Mouse (Mus musculus): Measurements from ENCODE around the gene Vstm4. TPM values are rescaled to one million over a fixed set of nuclear protein-coding genes. Genes with fewer than 3 reads are reported as not detected.

Gene Vstm4
- polyA plus RNA-seq, 1 experiment from 2014 or later, result 47.4 TPM

DNA sequence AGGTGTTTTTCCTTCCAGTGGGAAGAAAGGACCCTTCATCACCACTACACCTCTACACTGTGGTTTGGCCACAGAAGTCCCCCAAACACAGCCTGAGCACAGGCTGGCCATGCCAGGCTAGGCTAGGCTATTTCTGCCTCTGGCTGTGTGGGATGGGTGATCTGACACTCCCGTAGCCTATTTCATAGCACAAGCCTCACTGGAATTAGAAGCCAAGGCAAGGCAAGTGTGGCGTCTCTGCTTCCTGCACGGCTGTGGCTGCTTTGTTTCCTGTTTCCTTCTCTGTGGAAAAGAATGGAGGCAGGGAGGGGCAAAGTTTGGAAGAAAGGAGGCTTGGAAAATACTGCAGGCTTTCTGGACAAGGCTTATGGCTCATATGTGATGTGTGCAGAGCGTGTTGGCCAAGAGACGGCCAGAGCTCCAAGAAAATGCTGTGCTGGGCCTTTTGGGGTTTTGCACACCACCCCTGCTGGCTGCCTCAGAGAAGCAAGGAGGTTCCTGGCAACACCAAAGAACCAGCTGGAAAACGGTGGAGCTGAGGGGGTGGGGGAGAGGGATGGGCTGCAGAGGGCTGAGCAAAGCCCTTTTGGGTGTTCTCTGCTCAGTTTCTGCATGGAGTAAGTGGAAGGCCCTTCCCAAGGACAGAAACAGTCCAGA is 28.4 kb upstream of the Vstm4 start:
- H3K9me3 ChIP-seq (replicated peaks; ENCODE audit: low read length), result no peaks in the 10 kb centered on the region
- WGBS, result 46% methylated on average over 6 of the region's 6 CpGs
- H3K4me1 ChIP-seq (replicated peaks; ENCODE audit: insufficient read depth, low read length), result peaks cover 32% of the 10 kb centered on the region
- no peak for TF ChIP-seq CTCF (IDR thresholded peaks at IDR 0.05; ENCODE audit: low read depth)
- no peaks in the 10 kb centered on the region for H3K36me3 ChIP-seq (ENCODE audit: insufficient read depth, low read length)
- H3K4me3 ChIP-seq (replicated peaks; ENCODE audit: low read depth, low read length), result no peak overlapping the region
- no peak for ATAC-seq (replicated peaks; ENCODE audit: low FRiP score, low read depth)
- H3K27ac ChIP-seq, result peak overlapping the region; percentile 70
- no peaks in the 10 kb centered on the region for H3K27me3 ChIP-seq (ENCODE audit: insufficient read depth, low read length)
- DNase-seq (ENCODE audit: low spot score), result peak; percentile 25
- H3K4me2 ChIP-seq (ENCODE audit: low read length), result no peak overlapping the region
- no peak overlapping the region for H3K9ac ChIP-seq (ENCODE audit: low read depth, low read length)

DNA sequence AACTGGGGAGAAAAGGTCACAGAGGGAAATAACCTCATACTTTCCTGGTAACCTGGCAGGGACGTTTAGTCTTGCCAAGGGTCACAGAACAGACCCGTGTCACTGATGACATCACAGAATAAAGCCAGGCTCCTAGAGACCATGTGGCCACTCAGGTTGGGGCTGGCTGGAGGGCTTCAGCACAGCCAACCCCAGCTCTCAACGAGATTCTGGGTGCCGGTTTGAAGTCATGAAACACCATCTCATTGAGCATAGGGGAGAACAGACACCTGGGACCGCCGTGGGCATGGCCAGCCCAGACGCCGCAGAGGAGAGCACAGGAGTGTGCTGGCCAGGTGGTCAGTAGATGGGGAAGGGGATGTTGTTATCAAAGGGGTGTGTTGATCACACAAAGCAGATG is 22.7 kb upstream of the Vstm4 start, which contains the start of gene Fam170b:
Gene Fam170b, plus strand, starts transcription at position 116 of the 400 bp plus-strand sequence.
- no peak within 1 kb of the TSS for H3K4me3 ChIP-seq (replicated peaks; ENCODE audit: low read depth, low read length)
- no peak for TF ChIP-seq CTCF (IDR thresholded peaks at IDR 0.05; ENCODE audit: low read depth)
- no peak within 1 kb of the TSS for H3K9ac ChIP-seq (ENCODE audit: low read depth, low read length)
- H3K4me1 ChIP-seq (replicated peaks; ENCODE audit: insufficient read depth, low read length), result no peaks in the 10 kb centered on the region
- WGBS, result 67% methylated on average over 8 of the region's 8 CpGs
- H3K36me3 ChIP-seq (ENCODE audit: insufficient read depth, low read length), result no peaks in the 10 kb centered on the region
- H3K27ac ChIP-seq, result no peak within 1 kb of the TSS
- no peaks in the 10 kb centered on the region for H3K9me3 ChIP-seq (replicated peaks; ENCODE audit: low read length)
- ATAC-seq (replicated peaks; ENCODE audit: low FRiP score, low read depth), result no peak
- no peak for DNase-seq (ENCODE audit: low spot score)
- H3K27me3 ChIP-seq (ENCODE audit: insufficient read depth, low read length), result no peaks in the 10 kb centered on the region
- H3K4me2 ChIP-seq (ENCODE audit: low read length), result no peak within 1 kb of the TSS

DNA sequence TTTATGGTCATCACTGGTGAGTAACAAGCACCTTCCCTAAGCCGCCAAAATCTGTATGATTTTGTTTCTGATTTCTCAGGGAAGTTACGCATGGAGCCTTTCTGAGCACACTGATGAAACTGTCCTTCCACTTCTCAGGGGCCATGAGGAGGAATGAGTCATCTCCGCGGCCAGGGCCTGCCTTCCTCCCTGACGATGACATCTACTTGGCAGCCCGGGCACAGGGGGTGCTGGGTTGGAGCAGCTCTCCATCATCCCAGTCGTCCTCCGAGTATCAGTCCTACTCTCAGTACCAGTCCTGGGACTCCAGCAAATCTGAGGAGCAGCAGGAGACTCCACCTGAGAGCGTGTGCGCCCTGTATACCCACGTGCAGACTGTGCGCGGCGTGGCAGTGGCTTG is 21.4 kb upstream of the Vstm4 start:
- 84% methylated on average over 14 of the region's 14 CpGs for WGBS
- Histone ChIP-seq H3K4me3 (replicated peaks; ENCODE audit: low read depth, low read length) (no peak overlapping the region), H3K9me3 (replicated peaks; ENCODE audit: low read length) (no peaks in the 10 kb centered on the region), H3K27me3 (ENCODE audit: insufficient read depth, low read length) (no peaks in the 10 kb centered on the region), H3K4me2 (ENCODE audit: low read length) (no peak overlapping the region), H3K36me3 (ENCODE audit: insufficient read depth, low read length) (no peaks in the 10 kb centered on the region), H3K4me1 (replicated peaks; ENCODE audit: insufficient read depth, low read length) (no peaks in the 10 kb centered on the region), H3K27ac (no peak overlapping the region), H3K9ac (ENCODE audit: low read depth, low read length) (no peak overlapping the region)
- no peak for DNase-seq (ENCODE audit: low spot score)
- TF ChIP-seq CTCF (IDR thresholded peaks at IDR 0.05; ENCODE audit: low read depth), result no peak
- no peak for ATAC-seq (replicated peaks; ENCODE audit: low FRiP score, low read depth)

DNA sequence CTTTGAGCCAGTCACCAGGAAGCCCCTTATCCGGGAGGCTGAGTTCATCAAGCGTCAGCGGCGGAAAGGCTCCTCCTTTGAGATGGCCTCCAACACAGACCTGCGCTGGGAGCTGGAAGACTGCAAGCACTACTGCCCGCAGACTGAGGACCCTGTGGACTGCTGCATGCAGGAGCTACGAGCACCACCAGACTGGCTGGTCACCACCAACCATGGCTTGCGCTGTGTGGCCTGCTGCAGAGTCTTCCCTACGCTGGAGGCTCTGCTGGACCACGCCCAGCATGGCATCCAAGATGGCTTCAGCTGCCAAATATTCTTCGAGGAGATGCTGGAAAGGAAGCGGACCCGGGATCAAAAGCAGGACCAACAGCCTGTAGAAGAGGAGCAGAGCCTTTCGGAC is 21.0 kb upstream of the Vstm4 start:
- H3K27me3 ChIP-seq (ENCODE audit: insufficient read depth, low read length), result no peaks in the 10 kb centered on the region
- H3K4me1 ChIP-seq (replicated peaks; ENCODE audit: insufficient read depth, low read length), result no peaks in the 10 kb centered on the region
- no peak overlapping the region for H3K4me3 ChIP-seq (replicated peaks; ENCODE audit: low read depth, low read length)
- ATAC-seq (replicated peaks; ENCODE audit: low FRiP score, low read depth), result no peak
- no peak for TF ChIP-seq CTCF (IDR thresholded peaks at IDR 0.05; ENCODE audit: low read depth)
- H3K4me2 ChIP-seq (ENCODE audit: low read length), result no peak overlapping the region
- DNase-seq (ENCODE audit: low spot score), result no peak
- no peak overlapping the region for H3K9ac ChIP-seq (ENCODE audit: low read depth, low read length)
- no peaks in the 10 kb centered on the region for H3K9me3 ChIP-seq (replicated peaks; ENCODE audit: low read length)
- WGBS, result 90% methylated on average over 14 of the region's 14 CpGs
- no peaks in the 10 kb centered on the region for H3K36me3 ChIP-seq (ENCODE audit: insufficient read depth, low read length)
- H3K27ac ChIP-seq, result no peak overlapping the region

DNA sequence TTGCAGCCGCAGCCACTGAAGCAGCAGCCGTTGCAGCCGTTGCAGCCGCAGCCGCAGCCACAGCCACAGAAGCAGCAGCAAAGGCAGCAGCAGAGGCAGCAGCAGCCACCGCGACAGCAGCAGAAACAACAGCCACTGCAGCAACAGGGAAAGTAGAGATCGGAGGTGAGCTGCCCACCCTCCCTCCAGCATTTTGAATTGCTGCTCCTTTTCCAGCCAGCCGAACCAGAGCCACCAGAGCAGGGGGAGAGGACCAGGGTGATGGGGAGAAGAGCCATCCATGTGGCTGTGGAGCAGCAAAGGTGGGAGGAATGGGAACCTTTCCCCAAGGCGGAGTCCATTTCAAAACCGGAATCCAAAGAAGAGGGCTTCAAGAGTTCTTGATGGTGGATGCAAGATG is 20.4 kb upstream of the Vstm4 start:
- no peak for DNase-seq (ENCODE audit: low spot score)
- Histone ChIP-seq H3K4me2 (ENCODE audit: low read length) (no peak overlapping the region), H3K27ac (no peak overlapping the region), H3K9me3 (replicated peaks; ENCODE audit: low read length) (no peaks in the 10 kb centered on the region), H3K4me3 (replicated peaks; ENCODE audit: low read depth, low read length) (no peak overlapping the region), H3K9ac (ENCODE audit: low read depth, low read length) (no peak overlapping the region), H3K4me1 (replicated peaks; ENCODE audit: insufficient read depth, low read length) (no peaks in the 10 kb centered on the region), H3K36me3 (ENCODE audit: insufficient read depth, low read length) (no peaks in the 10 kb centered on the region), H3K27me3 (ENCODE audit: insufficient read depth, low read length) (no peaks in the 10 kb centered on the region)
- WGBS, result 92% methylated on average over 11 of the region's 11 CpGs
- no peak for TF ChIP-seq CTCF (IDR thresholded peaks at IDR 0.05; ENCODE audit: low read depth)
- ATAC-seq (replicated peaks; ENCODE audit: low FRiP score, low read depth), result no peak

DNA sequence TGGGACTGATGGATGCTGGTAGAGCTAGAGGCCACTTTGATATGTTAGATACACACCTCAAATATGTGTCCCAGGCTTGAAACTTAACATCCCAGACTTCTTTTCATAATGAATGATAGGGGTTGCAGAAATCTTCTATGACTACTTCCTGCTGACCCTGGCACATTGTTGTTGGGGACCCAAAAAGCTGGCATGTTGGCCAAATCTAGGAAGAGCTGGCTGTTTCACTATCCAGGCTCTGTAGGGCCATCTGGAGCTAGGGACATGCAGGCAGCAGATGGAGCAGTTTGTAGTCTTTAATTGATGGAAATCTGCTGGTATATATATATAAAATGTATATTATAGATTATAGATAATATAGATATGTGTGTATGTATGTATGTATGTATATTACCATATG is 14.5 kb upstream of the Vstm4 start:
- Histone ChIP-seq H3K4me2 (ENCODE audit: low read length) (no peak overlapping the region), H3K4me3 (replicated peaks; ENCODE audit: low read depth, low read length) (no peak overlapping the region), H3K36me3 (ENCODE audit: insufficient read depth, low read length) (no peaks in the 10 kb centered on the region), H3K27me3 (ENCODE audit: insufficient read depth, low read length) (no peaks in the 10 kb centered on the region), H3K9me3 (replicated peaks; ENCODE audit: low read length) (no peaks in the 10 kb centered on the region), H3K4me1 (replicated peaks; ENCODE audit: insufficient read depth, low read length) (no peaks in the 10 kb centered on the region), H3K9ac (ENCODE audit: low read depth, low read length) (no peak overlapping the region), H3K27ac (no peak overlapping the region)
- DNase-seq (ENCODE audit: low spot score) (no peak), ATAC-seq (replicated peaks; ENCODE audit: low FRiP score, low read depth) (no peak)
- TF ChIP-seq CTCF (IDR thresholded peaks at IDR 0.05; ENCODE audit: low read depth), result no peak

DNA sequence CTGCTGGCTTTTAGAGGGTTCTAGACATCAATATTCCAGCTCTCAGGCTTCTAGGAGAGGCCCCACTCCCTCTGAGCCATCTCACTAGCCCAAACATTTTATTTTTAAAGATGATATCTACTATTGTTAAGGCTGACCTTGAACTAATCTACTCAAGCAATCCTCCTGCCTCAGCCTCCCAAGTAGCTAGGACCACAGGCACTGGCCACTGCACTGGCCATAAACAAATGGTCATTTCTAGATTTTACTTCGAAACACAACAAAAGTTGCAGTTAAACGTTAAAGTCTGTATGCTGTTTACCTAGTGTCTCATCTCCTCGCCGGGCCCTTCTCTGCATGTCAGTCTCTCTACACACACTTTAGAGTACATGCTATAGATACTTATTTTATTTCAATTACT is 2.5 kb upstream of the Vstm4 start:
- no peak for DNase-seq (ENCODE audit: low spot score)
- no peaks in the 10 kb centered on the region for H3K9me3 ChIP-seq (replicated peaks; ENCODE audit: low read length)
- no peak for TF ChIP-seq CTCF (IDR thresholded peaks at IDR 0.05; ENCODE audit: low read depth)

More for the DNA sequence above, 2.5 kb upstream of the Vstm4 start:
- Histone ChIP-seq H3K27me3 (ENCODE audit: insufficient read depth, low read length) (0 out of 2 replicates have a peak, but pooled peaks cover 7% of the 10 kb centered on the region), H3K9ac (ENCODE audit: low read depth, low read length) (no peak overlapping the region), H3K27ac (no peak overlapping the region), H3K4me3 (replicated peaks; ENCODE audit: low read depth, low read length) (no peak overlapping the region), H3K4me1 (replicated peaks; ENCODE audit: insufficient read depth, low read length) (no peaks in the 10 kb centered on the region), H3K36me3 (ENCODE audit: insufficient read depth, low read length) (no peaks in the 10 kb centered on the region), H3K4me2 (ENCODE audit: low read length) (no peak overlapping the region)
- 81% methylated on average over 4 of the region's 4 CpGs for WGBS
- no peak for ATAC-seq (replicated peaks; ENCODE audit: low FRiP score, low read depth)
